Mouse (Mus musculus) gastrocnemius, postnatal 14 days (tissue): ENCODE data around the gene Ints3. TPM values are rescaled to one million over a fixed set of nuclear protein-coding genes. Genes with fewer than 3 reads are reported as not detected.
A peak's percentile ranks its signal among the peaks of the same experiment; 100 is the strongest.

ENCODE experiments used
- DNase-seq: peaks from one replicate; pipeline ENCODE4 v3.0.0; 2021; ENCODE audit warnings: mixed read lengths
- intact Hi-C: fragments of 180-260 bp; cut with DNase I; formaldehyde crosslinking; loops from one replicate; pipeline ENCODE4 v1.15.1; 2025; ENCODE audit warnings: low total_unique reads
- long read RNA-seq, 2 experiments: library from polyadenylated mRNA; stranded (forward); transcript quantifications; one replicate each; pipeline ENCODE4 v2.0.0; 2021
- total RNA-seq, 2 experiments: library from RNA; stranded (reverse); gene quantifications; 2 replicates each; pipeline ENCODE4 v1.2.3; 2021

Ints3 gene
- 10 to 100 TPM; 15.7 to 17.7 TPM for total RNA-seq
- long read RNA-seq, experiment 1, full-length matches to known transcripts, result 13 of 18 reads
- long read RNA-seq, experiment 1, partial matches to known transcripts, result 1 of 18 reads
- long read RNA-seq, experiment 1, other reads (novel, unspliced or antisense), result 4 of 18 reads
- long read RNA-seq, experiment 2, full-length matches to known transcripts, result 14 of 26 reads
- long read RNA-seq, experiment 2, partial matches to known transcripts, result 1 of 26 reads
- long read RNA-seq, experiment 2, other reads (novel, unspliced or antisense), result 11 of 26 reads

DNA sequence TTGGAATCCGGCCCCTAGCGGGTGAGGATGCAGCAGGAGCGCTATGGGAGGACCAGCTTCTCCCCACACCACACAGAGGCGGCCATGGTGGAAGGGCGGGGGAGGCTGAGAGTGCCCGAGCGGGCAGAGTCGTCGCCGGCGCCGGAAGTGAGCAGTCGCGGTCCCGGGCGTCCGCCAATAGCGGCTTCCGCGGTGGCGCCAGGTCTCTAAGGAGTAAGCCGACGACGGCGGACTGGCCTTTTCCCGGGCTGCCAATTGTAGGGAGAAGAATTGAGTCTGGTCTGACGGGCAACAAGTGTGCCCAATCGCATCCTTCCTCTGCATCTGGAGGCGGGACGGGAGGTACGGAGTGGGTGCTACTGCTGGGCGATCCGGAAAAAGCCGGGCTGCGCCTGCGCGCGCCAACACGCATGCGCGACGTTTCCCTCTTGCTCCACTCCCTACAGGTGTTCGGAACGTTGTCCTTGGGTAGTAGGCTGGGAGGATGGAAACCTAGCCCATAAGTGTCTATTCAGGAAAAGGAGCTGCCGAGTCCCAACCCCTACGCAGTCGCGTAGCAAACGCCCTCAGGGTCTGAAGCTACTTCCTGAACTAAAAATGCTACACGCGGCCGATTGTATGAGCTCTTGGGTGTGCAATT lies at the start of gene Ints3:
Gene Ints3 (minus strand): TSS at position 242 of the 640 bp plus-strand sequence.
- intact Hi-C loops, result no loop called here
- DNase-seq, result peak; percentile 99

DNA sequence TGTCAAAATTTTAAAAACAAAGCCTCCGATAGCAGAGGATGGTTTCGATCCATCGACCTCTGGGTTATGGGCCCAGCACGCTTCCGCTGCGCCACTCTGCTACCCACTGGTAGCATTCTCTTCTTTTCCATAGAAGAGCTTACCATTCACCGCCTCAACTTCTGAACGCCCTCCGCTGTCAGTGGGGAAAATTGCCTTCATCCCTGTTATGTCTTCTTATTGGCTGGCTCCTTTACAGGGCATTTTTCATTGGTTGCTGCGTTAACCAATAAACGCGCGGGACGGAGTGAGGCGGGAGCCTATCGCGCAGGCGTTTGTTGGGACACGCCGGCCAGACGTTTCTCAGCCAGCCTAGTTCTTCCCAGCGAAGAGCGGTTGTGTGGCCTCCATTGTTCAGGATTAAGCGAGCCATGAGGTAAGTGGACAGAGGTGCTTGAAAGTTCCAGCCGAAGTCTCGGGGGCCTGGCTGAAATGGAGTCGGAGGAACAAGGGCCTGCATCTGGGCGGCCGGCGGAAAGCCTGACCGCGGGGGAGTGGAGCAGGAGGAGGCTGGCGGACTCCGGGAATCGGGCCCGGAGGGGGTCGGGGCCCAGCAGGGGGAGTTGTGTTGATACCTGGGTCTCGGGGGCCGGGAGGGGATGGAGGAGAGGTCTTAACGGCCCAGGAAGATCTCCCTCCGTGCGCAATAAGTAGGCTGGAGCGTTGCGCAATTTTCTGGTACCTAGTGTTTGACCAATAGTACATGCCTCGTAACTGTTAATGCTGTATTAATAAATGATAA lies 42.6 kb upstream of the Ints3 start, which contains the start of gene Ilf2:
Gene Ilf2 (plus strand): TSS at position 296 of the 781 bp plus-strand sequence.
- DNase-seq, result peak; percentile 93
- intact Hi-C loops, result no loop called here

DNA sequence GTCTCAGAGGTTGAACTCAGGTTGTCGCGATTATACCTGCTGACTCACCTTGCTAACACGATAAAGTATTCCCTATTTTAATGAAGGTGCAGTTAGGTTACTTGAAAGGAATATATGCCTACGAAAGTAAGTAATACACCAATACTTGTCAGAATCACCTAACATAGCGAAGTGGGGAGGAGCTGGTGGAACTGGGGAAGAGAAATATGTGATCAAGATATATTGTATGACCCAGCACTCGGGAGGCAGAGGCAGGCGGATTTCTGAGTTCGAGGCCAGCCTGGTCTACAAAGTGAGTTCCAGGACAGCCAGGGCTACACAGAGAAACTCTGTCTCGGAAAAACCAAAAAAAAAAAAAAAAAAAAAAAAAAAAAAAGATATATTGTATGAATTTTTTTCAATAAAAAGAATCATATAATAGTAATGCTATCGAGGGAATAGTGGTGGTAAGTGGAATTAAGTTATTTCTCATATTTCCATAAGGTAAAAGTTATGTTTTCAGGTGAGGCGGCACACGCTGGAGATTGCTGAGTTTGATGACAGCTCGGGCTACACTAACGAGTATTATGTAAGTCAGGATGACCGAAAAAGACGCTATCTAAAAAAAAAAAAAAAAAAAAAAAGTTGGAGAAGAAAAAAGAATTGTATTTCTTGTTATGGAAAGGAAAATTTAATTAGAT lies 41.9 kb upstream of the Ints3 start:
- intact Hi-C loops, result no loop called here
- DNase-seq, result no peak

DNA sequence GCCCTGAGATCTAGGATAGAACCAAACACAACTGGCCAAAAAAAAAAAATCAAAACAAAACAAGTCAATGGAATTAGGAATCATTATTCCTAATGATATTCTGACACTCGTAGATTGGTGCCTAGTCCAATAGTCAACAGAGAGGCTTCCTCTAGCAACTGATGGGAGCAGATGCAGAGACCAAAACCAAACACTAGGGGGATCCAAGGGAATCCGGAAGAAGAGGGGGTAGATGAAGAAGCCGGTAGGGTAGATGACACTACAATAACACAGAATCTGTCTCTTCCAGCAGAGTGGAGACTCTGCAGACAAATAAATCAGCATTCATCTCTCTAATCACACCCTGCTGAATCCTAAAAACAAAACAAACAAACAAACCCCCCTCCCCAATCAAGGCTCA lies 38.8 kb upstream of the Ints3 start:
- DNase-seq, result peak; percentile 35
- intact Hi-C loops, result no loop called here

DNA sequence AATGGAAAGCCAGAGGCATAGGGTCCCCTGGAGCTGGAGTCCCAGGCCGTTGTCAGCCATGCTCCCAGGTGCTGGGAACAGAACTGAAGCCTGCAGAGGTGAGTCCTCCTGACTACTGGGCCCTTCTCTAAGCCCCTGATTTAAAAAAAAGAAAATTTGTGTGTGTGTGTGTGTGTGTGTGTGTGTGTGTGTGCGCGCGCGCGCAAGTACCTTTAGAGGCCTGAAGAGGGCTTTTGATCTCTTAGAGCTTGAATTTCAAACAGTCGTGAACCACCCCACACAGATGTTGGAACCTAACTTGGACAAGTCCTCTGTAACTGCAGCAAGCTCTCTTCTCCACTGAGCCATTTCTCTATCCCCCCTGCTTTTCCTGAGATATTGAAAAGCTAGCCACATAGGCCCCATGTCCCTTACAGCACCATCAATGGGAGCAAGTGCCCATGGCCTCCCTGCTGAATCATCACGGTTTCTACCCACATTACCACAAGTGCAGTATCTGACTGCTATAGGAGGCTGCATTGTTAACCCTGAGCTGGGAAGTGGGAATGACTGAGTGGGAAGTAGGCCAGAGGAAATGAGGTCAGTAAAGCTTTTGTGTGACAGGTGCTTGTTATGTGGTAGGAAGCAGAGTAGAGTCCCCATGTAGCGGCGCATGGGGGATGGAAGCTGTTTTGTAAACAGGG lies 34.3 kb upstream of the Ints3 start:
- no peak for DNase-seq
- intact Hi-C loops, result loop anchor here (10.0 kb wide), 1 partner anchor 193 kb away; no protein-coding TSS in a partner anchor

DNA sequence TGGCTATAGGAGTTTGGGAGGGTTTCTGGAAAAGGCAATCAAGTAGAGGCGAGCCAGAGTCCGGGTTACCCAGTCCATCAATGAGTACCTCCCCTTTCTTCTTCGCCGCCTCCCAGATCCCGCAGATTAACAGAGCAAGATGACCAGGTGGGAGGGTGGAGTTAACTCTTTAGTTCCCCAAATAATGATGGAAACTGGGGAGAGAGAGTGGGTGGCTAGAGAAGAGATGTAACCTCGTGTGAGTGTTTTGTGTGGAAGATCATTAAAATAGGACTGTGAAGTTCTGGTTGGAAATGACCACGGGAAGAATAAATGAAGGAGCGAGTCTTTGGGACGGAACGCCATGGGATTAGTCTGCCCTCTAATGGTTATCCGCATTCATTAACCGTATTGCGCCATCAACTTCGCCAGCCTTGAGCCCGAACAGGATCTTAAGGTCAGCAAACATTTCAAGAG lies 32.9 kb upstream of the Ints3 start:
- DNase-seq, result peak; percentile 55
- intact Hi-C loops, result loop anchor here (10.0 kb wide), 1 partner anchor 192 kb away; no protein-coding TSS in a partner anchor

DNA sequence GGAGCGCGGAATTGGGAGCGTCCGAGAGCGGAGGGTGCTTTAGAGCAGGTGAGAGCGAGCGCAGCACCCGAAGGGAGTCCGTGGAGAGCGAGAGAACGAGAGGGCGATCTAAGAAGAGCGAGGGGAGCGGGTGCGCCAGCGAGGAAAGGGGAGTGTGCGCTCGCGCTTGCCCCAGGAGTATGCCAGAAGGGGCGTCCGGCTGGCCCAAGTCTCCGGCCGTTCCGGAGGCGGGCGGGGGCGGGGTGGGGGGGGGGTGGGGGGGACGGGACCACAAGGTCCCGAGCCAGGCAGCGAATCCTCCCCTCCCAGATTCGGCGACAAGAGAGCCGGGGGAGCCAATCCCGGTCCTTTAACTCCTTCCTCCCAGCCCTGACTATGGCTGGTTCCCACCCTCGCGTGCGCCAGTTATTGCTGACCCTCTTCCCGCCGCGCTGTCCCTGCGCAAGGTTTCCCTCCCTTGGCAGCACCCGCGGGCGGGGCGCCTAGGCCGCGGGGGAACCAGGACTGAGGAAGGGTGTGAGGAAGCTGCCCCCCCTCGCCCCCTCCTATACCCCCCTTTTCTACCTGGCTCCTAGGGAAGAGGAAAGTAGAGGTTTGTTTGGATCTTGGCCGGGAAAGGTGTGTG lies 32.4 kb upstream of the Ints3 start, which contains the start of gene Npr1:
Gene Npr1 (minus strand): TSS at position 181 of the 625 bp plus-strand sequence.
- intact Hi-C loops, result loop anchor here (2.0 to 10.0 kb wide), 2 partner anchors 53 to 191 kb away; no protein-coding TSS in a partner anchor
- DNase-seq, result peak; percentile 71

DNA sequence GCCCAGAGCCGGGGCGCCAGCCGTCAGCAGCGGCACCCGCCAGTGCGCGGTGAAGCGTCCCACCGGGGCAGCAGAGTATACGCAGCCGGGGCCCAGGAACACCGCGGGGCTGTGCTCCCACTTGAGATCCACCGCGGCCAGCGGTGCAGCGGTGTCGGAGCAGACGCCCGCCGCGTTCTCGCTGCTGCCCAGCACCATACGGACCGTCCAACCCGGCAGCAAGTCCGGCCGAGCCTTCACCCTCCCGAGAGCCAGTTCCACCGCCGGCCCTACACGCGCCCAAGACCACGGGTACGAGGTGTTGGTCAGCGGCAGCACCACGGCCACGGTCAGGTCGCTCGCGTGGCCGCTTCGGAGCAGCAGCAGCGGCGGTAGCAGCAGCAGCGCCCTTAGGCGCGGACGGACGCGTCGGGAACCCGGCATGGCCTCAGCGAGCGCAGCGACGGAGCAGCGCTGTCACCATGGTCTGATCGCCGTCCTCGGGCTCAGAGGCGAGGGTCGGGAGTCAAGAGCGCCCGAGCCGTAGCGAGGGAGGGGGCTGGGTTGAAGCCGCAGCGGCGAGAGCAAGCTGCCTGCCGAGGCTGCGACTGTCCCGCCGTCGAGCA lies 31.8 kb upstream of the Ints3 start:
- intact Hi-C loops, result loop anchor here (2.0 to 10.0 kb wide), 2 partner anchors 52 to 190 kb away; no protein-coding TSS in a partner anchor
- peak; percentile 36 for DNase-seq

DNA sequence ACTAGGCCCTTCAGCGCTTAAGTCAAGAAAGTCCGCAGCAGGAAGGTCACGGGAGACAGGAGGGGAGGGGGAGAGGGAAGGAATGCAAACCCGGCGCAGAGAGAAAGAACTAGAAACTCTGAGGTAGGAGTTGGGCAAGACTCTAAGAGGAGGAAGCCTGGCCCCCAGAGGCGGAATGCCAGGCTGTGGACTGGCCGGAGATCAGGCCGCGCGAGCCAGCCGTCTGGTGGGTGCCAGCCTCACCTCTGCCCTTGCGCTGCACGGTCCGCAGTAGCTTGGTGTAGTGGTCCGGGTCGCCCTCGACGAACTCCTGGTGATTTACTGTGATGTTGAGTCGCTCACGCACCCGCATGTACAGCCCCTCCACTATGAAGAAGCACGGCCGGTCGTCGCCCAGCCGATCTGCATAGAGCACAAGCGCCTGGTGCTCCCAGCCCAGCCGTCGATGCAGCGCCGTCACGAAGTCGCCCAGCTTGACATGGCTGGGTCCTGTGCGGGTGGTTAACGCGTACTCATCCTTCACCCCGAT lies 31.2 kb upstream of the Ints3 start:
- intact Hi-C loops, result loop anchor here (2.0 to 10.0 kb wide), 2 partner anchors 52 to 190 kb away; no protein-coding TSS in a partner anchor
- peak; percentile 31 for DNase-seq

DNA sequence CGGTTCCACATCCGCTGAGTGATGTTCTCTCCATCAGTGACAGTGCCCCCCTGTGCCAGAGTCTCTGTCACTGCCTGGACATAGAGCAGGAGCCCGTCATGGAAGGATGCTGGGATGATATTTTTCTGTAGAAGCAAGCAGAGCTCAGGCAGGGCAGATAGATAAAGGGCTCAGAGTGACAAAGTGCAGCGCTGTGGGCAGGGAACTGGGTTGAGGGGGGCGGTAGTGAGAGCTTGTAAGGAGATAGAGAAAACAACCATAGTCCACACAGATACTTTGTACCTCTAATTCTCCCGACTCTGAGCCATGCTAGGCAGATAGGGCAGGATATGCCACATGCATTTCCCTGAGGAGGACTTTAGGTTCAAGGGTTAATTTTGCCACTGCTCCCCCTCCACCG lies 29.2 kb upstream of the Ints3 start:
- intact Hi-C loops, result loop anchor here (10.0 kb wide), 1 partner anchor 188 kb away; no protein-coding TSS in a partner anchor
- DNase-seq, result no peak

DNA sequence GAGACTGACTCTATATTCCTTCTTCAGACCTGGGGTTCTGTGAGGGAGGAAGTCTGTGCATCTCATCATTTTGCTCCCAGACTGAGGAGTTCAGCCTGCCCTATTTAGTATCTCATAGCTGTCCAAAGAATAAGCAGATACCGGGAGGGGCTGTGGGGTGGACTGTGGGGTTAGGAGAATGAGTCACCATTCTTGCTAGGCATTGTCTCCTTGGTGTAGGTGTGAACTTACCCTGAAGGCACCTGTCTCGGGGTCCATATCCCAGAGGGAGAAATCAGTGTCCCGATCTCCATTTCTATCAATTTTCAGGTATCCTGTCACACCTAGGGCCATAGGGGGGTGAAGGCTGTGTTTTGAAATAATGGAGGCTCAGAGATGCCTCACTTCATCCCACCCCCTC lies 28.5 kb upstream of the Ints3 start:
- intact Hi-C loops, result loop anchor here (10.0 kb wide), 1 partner anchor 187 kb away; no protein-coding TSS in a partner anchor
- DNase-seq, result no peak

DNA sequence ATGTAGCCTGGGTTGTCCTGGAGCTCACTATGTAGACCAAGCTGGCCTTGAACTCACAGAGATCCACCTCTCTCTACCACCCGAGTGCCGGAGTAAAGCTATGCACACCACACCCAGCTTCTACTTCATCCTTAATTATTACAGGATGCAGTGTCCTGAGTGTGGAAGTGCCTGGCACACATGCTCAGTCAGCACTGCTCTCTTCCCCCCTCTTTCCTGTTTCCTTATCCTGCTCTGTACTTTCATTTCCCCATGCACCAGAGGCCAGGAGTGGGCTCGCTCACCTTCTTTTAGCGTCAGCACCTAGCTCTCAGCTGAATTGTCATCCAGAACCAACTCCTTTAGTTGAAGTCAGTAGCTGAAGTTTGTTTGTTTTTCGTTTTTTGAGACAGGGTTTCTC lies 26.9 kb upstream of the Ints3 start:
- no peak for DNase-seq
- intact Hi-C loops, result loop anchor here (10.0 kb wide), 1 partner anchor 186 kb away; no protein-coding TSS in a partner anchor

DNA sequence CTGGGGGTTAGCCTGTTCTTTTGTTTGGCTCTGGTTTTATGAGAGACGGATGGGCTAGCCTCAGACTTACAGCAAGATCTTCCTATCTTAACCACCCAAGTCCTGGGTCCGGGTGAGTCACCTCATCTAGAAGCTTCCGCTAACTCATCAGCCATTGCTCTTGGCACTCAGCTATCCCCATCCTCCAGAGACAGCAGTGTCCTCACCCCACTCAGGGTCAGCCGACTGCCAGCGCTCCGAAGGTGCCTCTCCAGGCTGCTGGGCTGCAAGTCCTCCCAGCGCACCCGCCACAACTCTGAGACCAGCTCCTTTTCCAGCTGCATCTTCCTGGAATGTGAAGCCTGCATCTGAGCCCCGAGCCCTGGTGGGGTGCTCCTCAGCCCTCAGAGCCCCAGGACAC lies 26.3 kb upstream of the Ints3 start:
- intact Hi-C loops, result loop anchor here (10.0 kb wide), 1 partner anchor 185 kb away; no protein-coding TSS in a partner anchor

DNA sequence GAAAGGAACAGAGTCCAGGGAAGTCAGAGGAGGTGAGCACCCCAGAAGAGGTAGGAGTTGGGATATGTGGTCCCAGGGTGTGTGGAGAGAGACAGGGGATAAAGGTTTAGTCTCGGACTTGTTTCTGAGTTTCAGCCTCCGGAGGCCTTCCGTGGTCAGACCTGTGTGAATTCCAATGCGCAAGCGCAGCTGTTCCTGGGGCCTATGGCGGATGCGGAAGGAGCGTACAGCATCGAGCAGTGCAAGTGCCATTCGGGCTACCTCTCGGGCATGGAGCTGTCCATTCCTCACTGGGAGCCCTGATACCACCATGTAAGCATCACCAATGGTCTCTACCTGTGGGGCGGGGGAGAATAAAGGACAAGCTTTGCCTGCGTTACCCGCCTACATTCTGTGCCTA lies 21.5 kb upstream of the Ints3 start:
- intact Hi-C loops, result no loop called here
- no peak for DNase-seq

More for the DNA sequence above, 26.3 kb upstream of the Ints3 start:
- no peak for DNase-seq

DNA sequence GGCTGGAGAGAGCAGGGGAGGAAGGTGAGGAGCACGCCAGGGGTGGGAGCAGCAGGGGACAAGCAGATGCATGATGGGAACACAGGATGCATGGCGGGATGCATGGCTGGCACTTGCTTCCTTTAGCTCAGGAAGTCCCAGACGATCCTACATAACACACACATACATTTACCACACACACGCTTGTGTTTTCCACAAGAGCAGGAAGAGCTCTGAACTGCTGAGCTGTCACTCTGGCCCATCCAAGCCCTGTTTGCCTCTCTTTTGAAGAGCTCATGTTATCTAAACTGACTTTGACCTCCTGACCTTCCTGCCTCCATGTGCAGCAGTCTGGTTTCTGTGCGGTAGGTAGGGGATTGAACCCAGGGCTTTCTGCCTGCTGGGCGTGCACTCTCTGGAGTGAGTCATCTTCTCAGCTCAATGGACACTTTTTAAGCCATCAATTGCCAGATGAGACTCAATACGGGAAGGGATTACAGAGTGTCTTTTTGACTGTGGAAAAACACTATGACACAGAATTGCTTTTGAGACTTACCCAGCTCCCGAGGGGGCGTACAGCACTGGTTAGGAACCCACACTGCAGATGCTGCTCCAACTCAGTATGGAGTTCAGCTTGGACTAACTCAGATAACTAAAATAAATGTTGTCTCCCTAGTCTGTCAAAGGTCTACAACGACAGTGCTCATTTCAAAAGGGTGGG lies 18.1 kb upstream of the Ints3 start:
- intact Hi-C loops, result no loop called here

DNA sequence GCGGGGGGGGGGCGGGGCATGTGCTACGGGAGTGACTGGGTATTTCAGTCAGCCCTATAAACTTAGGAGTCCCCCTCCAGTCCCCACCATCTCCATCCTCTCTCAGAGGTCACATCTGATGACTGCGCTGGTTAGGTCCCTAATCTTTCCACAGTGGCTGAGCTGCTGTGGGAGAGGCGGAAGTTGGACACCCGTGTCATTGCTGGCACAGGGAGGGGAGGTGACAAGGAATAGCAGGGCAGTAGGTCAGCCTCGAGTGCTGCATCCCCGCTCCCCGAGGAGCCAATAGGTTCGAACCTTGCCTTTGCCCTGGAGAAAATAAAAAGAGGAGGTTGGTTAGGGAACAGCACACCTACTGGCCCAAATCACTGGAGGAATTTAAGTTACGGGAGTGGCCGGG lies 17.5 kb upstream of the Ints3 start:
- DNase-seq, result no peak
- intact Hi-C loops, result no loop called here

More for the DNA sequence above, 18.1 kb upstream of the Ints3 start:
- DNase-seq, result no peak

DNA sequence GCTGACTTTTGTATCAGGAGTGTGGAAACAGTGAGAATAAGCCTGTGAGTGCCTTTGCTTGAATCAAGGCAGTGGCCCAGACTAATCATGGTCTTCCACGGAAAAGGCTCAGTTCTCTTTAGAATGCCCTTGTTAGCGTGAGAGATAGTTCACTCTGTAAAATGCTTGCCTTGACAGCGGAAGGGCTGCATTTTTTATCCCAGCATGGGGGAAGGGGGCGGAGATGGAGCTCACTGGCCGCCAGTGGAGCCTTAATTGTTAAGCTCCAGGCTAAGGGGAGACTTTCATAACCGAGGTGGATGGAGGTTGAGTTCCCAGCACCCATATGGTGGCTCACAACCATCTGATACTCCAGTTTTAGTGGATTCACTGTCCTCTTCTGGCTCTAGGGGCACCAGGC lies 15.2 kb upstream of the Ints3 start:
- intact Hi-C loops, result no loop called here
- no peak for DNase-seq
